Mouse (Mus musculus) layer of hippocampus, adult 18-20 months (tissue): ENCODE measurements around the gene Oscar. TPM values are rescaled to one million over a fixed set of nuclear protein-coding genes. Genes with fewer than 3 reads are reported as not detected.
"Not testable (repeated sequence)": the region's sequence is repeated elsewhere in the genome, so short reads cannot be mapped to it uniquely, and the experiment has no call there.

Experiments used
- DNase-seq, 2 experiments: peaks; one replicate each; pipeline ENCODE4 v3.0.0; 2022; ENCODE audit warnings: low spot score in 2 of 2
- total RNA-seq, 2 experiments: library from RNA; stranded (reverse); gene quantifications; 2 replicates each; pipeline ENCODE4 v1.2.3; 2021

The Oscar gene
- total RNA-seq, 2 experiments from 2014 or later = 1.0 to 1.1 TPM

GRCm38 (mm10) chr7:3611006-3611405 lies 5.0 kb downstream of the Oscar start:
- DNase-seq = no peak

- no peak for DNase-seq
Measured at GRCm38 (mm10) chr7:3610437-3610836, 5.5 kb downstream of the Oscar start.

GRCm38 (mm10) chr7:3609082-3609481 lies 6.9 kb downstream of the Oscar start:
- no peak for DNase-seq

GRCm38 (mm10) chr7:3608668-3609067 lies 7.3 kb downstream of the Oscar start:
- DNase-seq = no peak

GRCm38 (mm10) chr7:3607391-3607790 lies 8.6 kb downstream of the Oscar start:
- DNase-seq = no peak

- DNase-seq = no peak
Measured at GRCm38 (mm10) chr7:3606798-3607197, 9.2 kb downstream of the Oscar start.

GRCm38 (mm10) chr7:3601119-3601518 lies 14.8 kb downstream of the Oscar start:
- peak; percentile 47 to 88 for DNase-seq

- DNase-seq = not testable (repeated sequence)
Measured at GRCm38 (mm10) chr7:3597755-3598154, 18.2 kb downstream of the Oscar start.

- no peak for DNase-seq
Measured at GRCm38 (mm10) chr7:3595146-3595545, 20.8 kb downstream of the Oscar start.

GRCm38 (mm10) chr7:3594686-3595085 lies 21.3 kb downstream of the Oscar start:
- no peak for DNase-seq

- no peak for DNase-seq
Measured at GRCm38 (mm10) chr7:3593855-3594254, 22.1 kb downstream of the Oscar start.

GRCm38 (mm10) chr7:3591534-3591933 lies 24.4 kb downstream of the Oscar start:
- no peak for DNase-seq

GRCm38 (mm10) chr7:3590550-3590949 lies 25.4 kb downstream of the Oscar start:
- no peak for DNase-seq

GRCm38 (mm10) chr7:3587292-3587691 lies 28.7 kb downstream of the Oscar start:
- no peak for DNase-seq

- DNase-seq = no peak
Measured at GRCm38 (mm10) chr7:3586255-3586654, 29.7 kb downstream of the Oscar start.

GRCm38 (mm10) chr7:3585763-3586162 lies 30.2 kb downstream of the Oscar start:
- DNase-seq = no peak

- no peak for DNase-seq
Measured at GRCm38 (mm10) chr7:3580029-3580428, 35.9 kb downstream of the Oscar start.

- DNase-seq = no peak
Measured at GRCm38 (mm10) chr7:3578952-3579546, 36.9 kb downstream of the Oscar start.

- DNase-seq = no peak
Measured at GRCm38 (mm10) chr7:3578196-3578595, 37.8 kb downstream of the Oscar start.

GRCm38 (mm10) chr7:3576354-3577124 lies 39.4 kb downstream of the Oscar start:
- DNase-seq = no peak

GRCm38 (mm10) chr7:3574216-3574615 lies 41.7 kb downstream of the Oscar start:
- DNase-seq = peak; percentile 28 to 70

GRCm38 (mm10) chr7:3571847-3572246 lies 44.1 kb downstream of the Oscar start:
- no peak for DNase-seq

GRCm38 (mm10) chr7:3570580-3570979 lies 45.4 kb downstream of the Oscar start:
- DNase-seq = not testable (repeated sequence)
